Mouse (Mus musculus) cerebellum, adult 9-10 months (tissue): ENCODE data around the gene Asgr1.
"Not testable (repeated sequence)": the region's sequence is repeated elsewhere in the genome, so short reads cannot be mapped to it uniquely, and the experiment has no call there.

ENCODE experiments used
- DNase-seq: peaks from one replicate; pipeline ENCODE4 v3.0.0; 2022

Gene Asgr1

GRCm38 (mm10) chr11:70070603-70071002 lies 16.7 kb downstream of the Asgr1 start:
- not testable (repeated sequence) for DNase-seq

GRCm38 (mm10) chr11:70074379-70075071 lies 20.6 kb downstream of the Asgr1 start:
- peak; percentile 74 for DNase-seq

- DNase-seq, result no peak
Measured at GRCm38 (mm10) chr11:70075581-70075980, 21.7 kb downstream of the Asgr1 start.

- no peak for DNase-seq
Measured at GRCm38 (mm10) chr11:70077441-70077840, 23.6 kb downstream of the Asgr1 start.

- no peak for DNase-seq
Measured at GRCm38 (mm10) chr11:70079175-70079574, 25.3 kb downstream of the Asgr1 start.

- no peak for DNase-seq
Measured at GRCm38 (mm10) chr11:70079928-70080327, 26.0 kb downstream of the Asgr1 start.

- DNase-seq, result no peak
Measured at GRCm38 (mm10) chr11:70080803-70081590, 27.1 kb downstream of the Asgr1 start.

- DNase-seq, result no peak
Measured at GRCm38 (mm10) chr11:70084563-70084962, 30.7 kb downstream of the Asgr1 start.

- no peak for DNase-seq
Measured at GRCm38 (mm10) chr11:70091986-70092783, 38.3 kb downstream of the Asgr1 start, which contains the start of gene Asgr2. Gene Asgr2 (plus strand): TSS chr11:70092644.

- no peak for DNase-seq
Measured at GRCm38 (mm10) chr11:70097396-70097795, 43.5 kb downstream of the Asgr1 start.

GRCm38 (mm10) chr11:70099102-70099501 lies 45.2 kb downstream of the Asgr1 start:
- DNase-seq, result no peak

GRCm38 (mm10) chr11:70099809-70100208 lies 45.9 kb downstream of the Asgr1 start:
- no peak for DNase-seq

- no peak for DNase-seq
Measured at GRCm38 (mm10) chr11:70103701-70104315, 49.9 kb downstream of the Asgr1 start.

- no peak for DNase-seq
Measured at GRCm38 (mm10) chr11:70107085-70107484, 53.2 kb downstream of the Asgr1 start.
